Mouse (Mus musculus) stomach, postnatal 0 days (tissue): Measurements from ENCODE around the gene Txk. TPM values are rescaled to one million over a fixed set of nuclear protein-coding genes. Genes with fewer than 3 reads are reported as not detected.

Experiments used
- ATAC-seq: fragments of 200-750 bp; cut with Nextera tagmentation; 2 replicates; pipeline ENCODE4 v1.8.0; 2017; ENCODE audit not compliant: low FRiP score, low TSS enrichment
- DNase-seq: peaks from one replicate; pipeline ENCODE4 v3.0.0-alpha.2; 2016; ENCODE audit warnings: low spot score
- H3K27ac ChIP-seq: fragments of 300-500 bp; sonication (generic); replicated peaks from 2 replicates; pipeline ENCODE4 v1.5.1; 2014; ENCODE audit warnings: mild to moderate bottlenecking, control low read depth
- H3K27me3 ChIP-seq: fragments of 300-500 bp; sonication (generic); 2 replicates; pipeline ENCODE4 v1.6.1; 2014; ENCODE audit warnings: low read length; ENCODE audit not compliant: control insufficient read depth, insufficient read depth
- H3K36me3 ChIP-seq: fragments of 300-500 bp; sonication (generic); 2 replicates; pipeline ENCODE4 v1.6.1; 2014; ENCODE audit warnings: low read length, mixed read lengths; ENCODE audit not compliant: control insufficient read depth, insufficient read depth
- H3K4me1 ChIP-seq: fragments of 300-500 bp; sonication (generic); replicated peaks from 2 replicates; pipeline ENCODE4 v1.6.1; 2014; ENCODE audit warnings: antibody characterized with exemption; ENCODE audit not compliant: control insufficient read depth, insufficient read depth
- H3K4me2 ChIP-seq: fragments of 300-500 bp; sonication (generic); replicated peaks from 2 replicates; pipeline ENCODE4 v1.6.1; 2014; ENCODE audit warnings: low read depth, mild to moderate bottlenecking, control low read depth, moderate library complexity
- H3K4me3 ChIP-seq: fragments of 300-500 bp; sonication (generic); 2 replicates; pipeline ENCODE4 v1.5.1; 2014; ENCODE audit warnings: low read depth, low read length, control low read depth
- H3K9ac ChIP-seq: fragments of 300-500 bp; sonication (generic); 2 replicates; pipeline ENCODE4 v1.6.1; 2014; ENCODE audit warnings: mild to moderate bottlenecking, low read length, control low read depth, mixed read lengths
- H3K9me3 ChIP-seq: fragments of 300-500 bp; sonication (generic); 2 replicates; pipeline ENCODE4 v1.6.1; 2016; ENCODE audit warnings: low read length; ENCODE audit not compliant: control insufficient read depth
- CTCF ChIP-seq: IDR thresholded peaks from 2 replicates; pipeline ENCODE4 v1.5.1; 2016; ENCODE audit warnings: antibody characterized with exemption, low read depth, mild to moderate bottlenecking, moderate library complexity
- EP300 ChIP-seq: optimal IDR thresholded peaks from 2 replicates; pipeline ENCODE3; 2016; ENCODE audit warnings: antibody characterized with exemption
- WGBS: fragments of 180-500 bp; shearing (Covaris S2); extraction: QIAGEN DNeasy Blood & Tissue Kit; methylation state at CpG from one replicate; pipeline ENCODE4 v1.1.7; 2014; 5-methylcytosine and 5-hydroxymethylcytosine counted together
- polyA plus RNA-seq: library from polyadenylated mRNA; unstranded; fragments of >200 nt; fragmentation: Nextera tagmentation; extraction: Ambion mirVana; gene quantifications from 2 replicates; pipeline ENCODE4 v1.2.1, GENCODE M21; 2015

Txk gene
- polyA plus RNA-seq, 1 experiment from 2014 or later: 0.16 TPM

GRCm38 (mm10) chr5:72710572-72711278 is 41.9 kb downstream of the Txk start:
- Histone ChIP-seq H3K4me2 (no peak overlapping the region), H3K36me3 (no peaks in the 10 kb centered on the region), H3K27ac (no peak overlapping the region), H3K4me1 (no peaks in the 10 kb centered on the region), H3K9me3 (no peaks in the 10 kb centered on the region), H3K4me3 (no peak overlapping the region), H3K9ac (no peak overlapping the region), H3K27me3 (no peaks in the 10 kb centered on the region)
- DNase-seq: peak; percentile 68
- TF ChIP-seq EP300: no peak
- peak; percentile 97 for TF ChIP-seq CTCF
- ATAC-seq: peak; percentile 52
- 23% methylated on average over 4 of the region's 4 CpGs for WGBS

GRCm38 (mm10) chr5:72709976-72710375 is 42.6 kb downstream of the Txk start:
- H3K9ac ChIP-seq: no peak overlapping the region
- no peak overlapping the region for H3K4me2 ChIP-seq
- H3K27me3 ChIP-seq: no peaks in the 10 kb centered on the region
- no peak overlapping the region for H3K4me3 ChIP-seq
- no peaks in the 10 kb centered on the region for H3K36me3 ChIP-seq
- ATAC-seq (peak; percentile 97), DNase-seq (peak; percentile 75)
- 79% methylated on average over 9 of the region's 9 CpGs for WGBS
- no peaks in the 10 kb centered on the region for H3K9me3 ChIP-seq
- H3K4me1 ChIP-seq: no peaks in the 10 kb centered on the region
- no peak overlapping the region for H3K27ac ChIP-seq
- TF ChIP-seq EP300 (no peak), CTCF (no peak)

GRCm38 (mm10) chr5:72709451-72709850 is 43.1 kb downstream of the Txk start:
- Histone ChIP-seq H3K4me1 (no peaks in the 10 kb centered on the region), H3K27ac (no peak overlapping the region), H3K9ac (no peak overlapping the region), H3K27me3 (no peaks in the 10 kb centered on the region), H3K9me3 (no peaks in the 10 kb centered on the region; the same call in 1 of the 2 replicates), H3K4me3 (no peak overlapping the region), H3K36me3 (no peaks in the 10 kb centered on the region), H3K4me2 (no peak overlapping the region)
- DNase-seq: no peak
- 69% methylated on average over 13 of the region's 13 CpGs for WGBS
- no peak for TF ChIP-seq CTCF
- no peak for TF ChIP-seq EP300
- 0 out of 2 replicates have a peak, but pooled peaks have one; percentile 19 for ATAC-seq

GRCm38 (mm10) chr5:72706722-72707121 is 45.9 kb downstream of the Txk start:
- H3K4me3 ChIP-seq: no peak overlapping the region
- ATAC-seq (no peak), DNase-seq (no peak)
- WGBS: 64% methylated on average over 10 of the region's 10 CpGs
- H3K9ac ChIP-seq: no peak overlapping the region
- no peaks in the 10 kb centered on the region for H3K4me1 ChIP-seq
- H3K27ac ChIP-seq: no peak overlapping the region
- no peak for TF ChIP-seq CTCF
- TF ChIP-seq EP300: no peak
- no peak overlapping the region for H3K4me2 ChIP-seq
- no peaks in the 10 kb centered on the region for H3K27me3 ChIP-seq
- H3K9me3 ChIP-seq: no peaks in the 10 kb centered on the region; the same call in 1 of the 2 replicates
- H3K36me3 ChIP-seq: no peaks in the 10 kb centered on the region

- H3K9me3 ChIP-seq: no peaks in the 10 kb centered on the region; the same call in 1 of the 2 replicates
- no peak for ATAC-seq
Observed at GRCm38 (mm10) chr5:72706095-72706494, 46.5 kb downstream of the Txk start.

GRCm38 (mm10) chr5:72702202-72702601 is 50.4 kb downstream of the Txk start:
- DNase-seq (no peak), ATAC-seq (no peak)
- Histone ChIP-seq H3K27me3 (no peaks in the 10 kb centered on the region), H3K36me3 (no peaks in the 10 kb centered on the region), H3K9me3 (no peaks in the 10 kb centered on the region; the same call in 1 of the 2 replicates), H3K27ac (no peak overlapping the region), H3K4me1 (0 out of 2 replicates have a peak, but pooled peaks cover 2% of the 10 kb centered on the region), H3K4me2 (no peak overlapping the region), H3K4me3 (no peak overlapping the region), H3K9ac (no peak overlapping the region)
- TF ChIP-seq CTCF (no peak), EP300 (no peak)

More at GRCm38 (mm10) chr5:72706095-72706494, 46.5 kb downstream of the Txk start:
- Histone ChIP-seq H3K9ac (no peak overlapping the region), H3K4me1 (no peaks in the 10 kb centered on the region), H3K36me3 (no peaks in the 10 kb centered on the region), H3K27me3 (no peaks in the 10 kb centered on the region), H3K27ac (no peak overlapping the region), H3K4me2 (no peak overlapping the region), H3K4me3 (no peak overlapping the region)
- no peak for TF ChIP-seq CTCF
- TF ChIP-seq EP300: no peak
- no peak for DNase-seq
- WGBS: 57% methylated on average over 10 of the region's 10 CpGs
